Mouse (Mus musculus) effector memory CD4-positive, alpha-beta T cell, adult 5 months (primary cell): ENCODE data around the gene Gm14548. TPM values are rescaled to one million over a fixed set of nuclear protein-coding genes. Genes with fewer than 3 reads are reported as not detected.

ENCODE experiments used
- polyA plus RNA-seq: library from polyadenylated mRNA; unstranded; fragments of 100-300 nt; shearing (Covaris generic); gene quantifications from one replicate; pipeline ENCODE4 v1.2.1, GENCODE M21; 2017

The Gm14548 gene
- not detected for polyA plus RNA-seq

DNA sequence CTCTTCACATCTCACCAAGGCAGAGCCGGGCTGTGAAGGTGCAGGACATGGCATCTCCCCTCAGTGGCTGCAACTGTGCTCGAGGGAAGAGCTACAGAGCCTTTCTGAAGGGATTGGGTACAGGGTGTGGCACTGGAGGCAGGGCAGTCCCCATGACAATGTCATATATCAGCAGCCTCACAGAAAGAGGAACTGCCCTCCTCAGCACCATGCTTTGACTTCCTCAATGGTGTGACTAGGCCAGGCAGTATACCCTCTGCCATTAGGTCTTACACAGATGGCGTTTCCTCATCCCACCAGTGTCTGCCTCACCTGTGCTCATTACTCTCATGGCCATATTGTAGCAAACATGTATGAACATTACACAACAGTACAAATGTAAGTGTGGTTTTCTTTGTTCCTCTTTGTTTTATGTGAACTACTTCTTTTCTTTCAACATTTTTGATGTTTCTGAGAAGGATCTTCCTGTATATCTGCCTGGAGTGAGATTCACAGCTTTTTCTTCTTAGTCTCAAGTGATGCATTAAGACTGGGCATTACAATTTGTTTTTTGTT is at the start of gene Gm14548:
TSS of gene Gm14548 (minus strand) at position 85 of the 555 bp plus-strand sequence.

DNA sequence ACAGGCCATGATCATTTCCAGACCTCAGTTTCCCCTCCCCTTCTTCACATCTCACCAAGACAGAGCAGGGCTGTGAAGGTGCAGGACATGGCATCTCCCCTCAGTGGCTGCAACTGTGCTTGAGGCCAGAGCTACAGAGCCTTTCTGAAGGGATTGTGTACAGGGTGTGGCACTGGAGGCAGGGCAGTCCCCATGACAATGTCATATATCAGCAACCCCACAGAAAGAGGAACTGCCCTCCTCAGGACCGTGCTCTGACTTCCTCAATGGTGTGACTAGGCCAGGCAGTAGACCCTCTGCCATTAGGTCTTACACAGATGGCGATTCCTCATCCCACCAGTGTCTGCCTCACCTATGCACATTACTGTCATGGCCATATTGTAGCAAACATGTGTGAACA is 17.5 kb upstream of the Gm14548 start, which contains the start of gene Lilra6:
TSS of gene Lilra6 (minus strand) at position 117 of the 400 bp plus-strand sequence.

DNA sequence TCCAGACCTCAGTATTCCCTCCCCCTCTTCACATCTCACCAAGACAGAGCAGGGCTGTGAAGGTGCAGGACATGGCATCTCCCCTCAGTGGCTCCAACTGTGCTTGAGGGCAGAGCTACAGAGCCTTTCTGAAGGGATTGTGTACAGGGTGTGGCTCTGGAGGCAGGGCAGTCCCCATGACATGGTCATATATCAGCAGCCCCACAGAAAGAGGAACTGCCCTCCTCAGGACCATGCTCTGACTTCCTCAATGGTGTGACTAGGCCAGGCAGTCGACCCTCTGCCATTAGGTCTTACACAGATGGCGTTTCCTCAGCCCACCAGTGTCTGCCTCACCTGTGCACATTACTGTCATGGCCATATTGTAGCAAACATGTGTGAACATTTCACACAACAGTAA is 53.0 kb downstream of the Gm14548 start, which contains the start of gene Pira2:
TSS of gene Pira2 (minus strand) at position 101 of the 400 bp plus-strand sequence.

Other genes with a start within 250 kb of the Gm14548 start
- 26.8 TPM for gene Leng1, start 232.3 kb downstream of the Gm14548 start, polyA plus RNA-seq
- gene Tmc4, start 220.6 kb downstream of the Gm14548 start, polyA plus RNA-seq: 2.6 TPM
- gene Tsen34, start 205.3 kb downstream of the Gm14548 start, polyA plus RNA-seq: 12.9 TPM
- gene Mboat7, start 204.6 kb downstream of the Gm14548 start, polyA plus RNA-seq: 73.7 TPM
- 2,082 TPM for gene Rps9, start 194.1 kb downstream of the Gm14548 start, polyA plus RNA-seq
- gene Pirb, start 177.7 kb downstream of the Gm14548 start, polyA plus RNA-seq: 0.34 TPM
- not detected for gene Gm15448, start 72.4 kb downstream of the Gm14548 start, polyA plus RNA-seq
- not detected for gene Pira2, start 53.1 kb downstream of the Gm14548 start, polyA plus RNA-seq
- gene Lilra6, start 17.4 kb upstream of the Gm14548 start, polyA plus RNA-seq: not detected
- gene Lair1, start 165.1 kb upstream of the Gm14548 start, polyA plus RNA-seq: 14.2 TPM
- 1.0 TPM for gene Ttyh1, start 221.3 kb upstream of the Gm14548 start, polyA plus RNA-seq
- gene Leng8, start 238.9 kb upstream of the Gm14548 start, polyA plus RNA-seq: 186 TPM